Mouse (Mus musculus) stomach, embryonic 14.5 days (tissue): Measurements from ENCODE around the gene Dcaf12l2. TPM values are rescaled to one million over a fixed set of nuclear protein-coding genes. Genes with fewer than 3 reads are reported as not detected.

Experiments
- ATAC-seq: fragments of 200-750 bp; cut with Nextera tagmentation; 2 replicates; pipeline ENCODE4 v1.8.0; 2017; ENCODE audit warnings: low read depth, moderate TSS enrichment; ENCODE audit not compliant: insufficient number of reproducible peaks, insufficient read depth, low FRiP score
- H3K27ac ChIP-seq: fragments of 300-500 bp; sonication (generic); 2 replicates; pipeline ENCODE4 v1.5.1; 2014; ENCODE audit warnings: mild to moderate bottlenecking, low read length, moderate library complexity, mixed read lengths
- H3K27me3 ChIP-seq: fragments of 300-500 bp; sonication (generic); 2 replicates; pipeline ENCODE4 v1.6.1; 2014; ENCODE audit warnings: low read length, control low read depth, mixed read lengths; ENCODE audit not compliant: control insufficient read depth, insufficient read depth
- H3K36me3 ChIP-seq: fragments of 300-500 bp; sonication (generic); 2 replicates; pipeline ENCODE4 v1.6.1; 2014; ENCODE audit warnings: mild to moderate bottlenecking, control low read depth, low read length, moderate library complexity, mixed read lengths; ENCODE audit not compliant: control insufficient read depth, insufficient read depth
- H3K4me1 ChIP-seq: fragments of 300-500 bp; sonication (generic); 2 replicates; pipeline ENCODE4 v1.6.1; 2014; ENCODE audit warnings: low read length, control low read depth, mixed read lengths; ENCODE audit not compliant: control insufficient read depth, insufficient read depth
- H3K4me2 ChIP-seq: fragments of 300-500 bp; sonication (generic); replicated peaks from 2 replicates; pipeline ENCODE4 v1.6.1; 2014; ENCODE audit warnings: low read depth, low read length, control low read depth
- H3K4me3 ChIP-seq: fragments of 300-500 bp; sonication (generic); 2 replicates; pipeline ENCODE4 v1.5.1; 2014; ENCODE audit warnings: low read depth, low read length, control low read depth
- H3K9ac ChIP-seq: fragments of 300-500 bp; sonication (generic); replicated peaks from 2 replicates; pipeline ENCODE4 v1.6.1; 2014; ENCODE audit warnings: low read depth, mild to moderate bottlenecking, control low read depth, low read length, moderate library complexity, mixed read lengths
- H3K9me3 ChIP-seq: fragments of 300-500 bp; sonication (generic); 2 replicates; pipeline ENCODE4 v1.6.1; 2016; ENCODE audit warnings: low read depth, low read length, control low read depth; ENCODE audit not compliant: control insufficient read depth
- WGBS: fragments of 180-500 bp; shearing (Covaris S2); extraction: QIAGEN DNeasy Blood & Tissue Kit; methylation state at CpG from one replicate; pipeline ENCODE4 v1.1.7; 2014; 5-methylcytosine and 5-hydroxymethylcytosine counted together
- polyA plus RNA-seq: library from polyadenylated mRNA; unstranded; fragments of >200 nt; fragmentation: Nextera tagmentation; extraction: Ambion mirVana; gene quantifications from 2 replicates; pipeline ENCODE4 v1.2.1, GENCODE M21; 2014

The Dcaf12l2 gene
- 3.7 and 4.8 TPM in 2 replicates for polyA plus RNA-seq

DNA sequence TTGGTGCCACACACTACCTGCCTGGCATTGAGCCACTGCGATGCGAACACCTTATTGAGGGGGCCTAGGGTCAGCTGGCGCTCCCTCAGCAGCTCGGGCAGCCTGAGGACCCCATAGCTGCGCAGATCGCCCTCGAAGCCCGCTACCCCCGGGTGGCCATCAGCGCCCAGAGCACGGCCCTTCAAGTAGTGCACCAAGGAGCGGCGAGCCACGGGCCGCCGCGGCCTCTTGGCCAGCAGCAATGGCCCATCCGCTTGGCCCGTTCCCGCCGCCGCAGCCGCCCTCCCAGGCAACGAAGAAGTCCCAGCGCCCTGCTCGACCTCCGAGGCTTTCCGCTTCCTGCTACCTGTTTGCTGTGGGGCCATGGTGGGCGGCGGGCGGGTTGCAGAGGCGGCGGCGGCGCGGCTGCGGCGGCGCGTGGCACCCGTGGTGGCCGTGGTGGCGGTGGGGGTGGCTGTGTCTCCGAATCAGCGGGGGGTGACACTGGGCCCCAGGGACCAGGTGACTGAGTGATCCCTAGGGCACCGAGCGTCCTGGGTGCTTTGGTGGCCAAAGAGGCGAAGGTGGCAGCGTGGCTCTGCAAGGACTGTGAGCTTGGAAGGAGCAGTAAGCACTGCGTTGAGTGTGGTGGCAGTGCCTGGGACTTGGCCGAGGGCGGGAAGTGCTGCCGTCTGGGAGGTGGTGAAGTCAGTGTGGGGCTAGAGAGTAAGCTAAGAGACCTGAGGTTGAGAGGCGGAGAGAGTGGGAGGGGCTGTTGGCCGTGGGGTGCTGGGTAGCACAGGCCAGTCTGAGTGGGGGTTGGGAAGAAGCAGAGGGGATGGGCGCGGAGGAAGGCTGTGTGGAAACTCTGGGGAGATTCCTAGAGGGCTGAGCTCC, at the start of gene Dcaf12l2:
Gene Dcaf12l2, minus strand, starts transcription at position 697 of the 876 bp plus-strand sequence.
- H3K9ac ChIP-seq: peak within 1 kb of the TSS; percentile 33; the same call in 1 of the 2 replicates
- peak; percentile 89 for ATAC-seq
- no peaks in the 10 kb centered on the region for H3K9me3 ChIP-seq
- H3K36me3 ChIP-seq: no peaks in the 10 kb centered on the region
- no peaks in the 10 kb centered on the region for H3K27me3 ChIP-seq
- H3K4me2 ChIP-seq: peak within 1 kb of the TSS; percentile 49
- H3K27ac ChIP-seq: no peak within 1 kb of the TSS
- WGBS: 19% methylated on average over 52 of the region's 57 CpGs
- H3K4me3 ChIP-seq: peak within 1 kb of the TSS; percentile 46
- no peaks in the 10 kb centered on the region for H3K4me1 ChIP-seq

DNA sequence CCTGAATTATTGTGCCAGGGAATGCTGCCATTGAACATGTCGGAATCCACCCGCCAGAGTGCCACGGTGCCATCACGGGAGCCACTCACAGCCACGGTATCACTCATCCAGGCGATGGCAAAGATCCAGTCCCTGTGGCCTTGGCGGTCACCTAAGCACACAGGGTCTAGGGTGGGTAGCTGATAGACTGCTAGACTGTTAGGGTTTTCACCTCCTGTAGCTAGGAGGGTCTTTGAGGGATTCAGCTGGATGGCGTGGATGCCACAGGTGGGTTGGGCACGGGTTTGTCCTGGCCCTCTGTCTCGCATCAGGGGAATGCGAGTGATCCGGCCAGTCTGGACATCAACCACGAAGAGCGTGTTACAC, 879 bp downstream of the Dcaf12l2 start:
- H3K27ac ChIP-seq: no peak overlapping the region
- peak overlapping the region; percentile 49 for H3K4me2 ChIP-seq
- no peaks in the 10 kb centered on the region for H3K4me1 ChIP-seq
- H3K36me3 ChIP-seq: no peaks in the 10 kb centered on the region
- ATAC-seq: peak; percentile 18; the same call in 1 of the 2 replicates
- no peak overlapping the region for H3K9ac ChIP-seq
- H3K4me3 ChIP-seq: peak overlapping the region; percentile 46
- no peaks in the 10 kb centered on the region for H3K27me3 ChIP-seq
- WGBS: 69% methylated on average over 14 of the region's 14 CpGs
- no peaks in the 10 kb centered on the region for H3K9me3 ChIP-seq
